Mouse (Mus musculus): ENCODE measurements around the gene Ccr7. TPM values are rescaled to one million over a fixed set of nuclear protein-coding genes. Genes with fewer than 3 reads are reported as not detected.

Gene Ccr7
- total and polyA plus RNA-seq, 2 experiments from 2014 or later = not detected

GRCm38 (mm10) chr11:99177925-99178198 lies 23.0 kb upstream of the Ccr7 start:
- no peak for DNase-seq (ENCODE audit: low spot score)
- H3K36me3 ChIP-seq (ENCODE audit: insufficient read depth, low read length) = no peaks in the 10 kb centered on the region
- no peak overlapping the region for H3K4me2 ChIP-seq (ENCODE audit: low read depth, low read length, poor library complexity, severe bottlenecking)
- TF ChIP-seq CTCF (IDR thresholded peaks at IDR 0.05) = no peak
- WGBS = 93% methylated on average over 1 of the region's 3 CpGs
- H3K27ac ChIP-seq (ENCODE audit: low read depth, low read length) = no peak overlapping the region
- no peaks in the 10 kb centered on the region for H3K4me1 ChIP-seq (ENCODE audit: insufficient read depth, low read length)
- no peaks in the 10 kb centered on the region for H3K27me3 ChIP-seq (ENCODE audit: insufficient read depth, low read length)
- no peak overlapping the region for H3K4me3 ChIP-seq (ENCODE audit: low read depth, low read length)
- no peak for ATAC-seq (ENCODE audit: low FRiP score)
- H3K9ac ChIP-seq (replicated peaks; ENCODE audit: low read length, poor library complexity, severe bottlenecking) = no peak overlapping the region
- H3K9me3 ChIP-seq (ENCODE audit: low read length) = no peaks in the 10 kb centered on the region

DNA sequence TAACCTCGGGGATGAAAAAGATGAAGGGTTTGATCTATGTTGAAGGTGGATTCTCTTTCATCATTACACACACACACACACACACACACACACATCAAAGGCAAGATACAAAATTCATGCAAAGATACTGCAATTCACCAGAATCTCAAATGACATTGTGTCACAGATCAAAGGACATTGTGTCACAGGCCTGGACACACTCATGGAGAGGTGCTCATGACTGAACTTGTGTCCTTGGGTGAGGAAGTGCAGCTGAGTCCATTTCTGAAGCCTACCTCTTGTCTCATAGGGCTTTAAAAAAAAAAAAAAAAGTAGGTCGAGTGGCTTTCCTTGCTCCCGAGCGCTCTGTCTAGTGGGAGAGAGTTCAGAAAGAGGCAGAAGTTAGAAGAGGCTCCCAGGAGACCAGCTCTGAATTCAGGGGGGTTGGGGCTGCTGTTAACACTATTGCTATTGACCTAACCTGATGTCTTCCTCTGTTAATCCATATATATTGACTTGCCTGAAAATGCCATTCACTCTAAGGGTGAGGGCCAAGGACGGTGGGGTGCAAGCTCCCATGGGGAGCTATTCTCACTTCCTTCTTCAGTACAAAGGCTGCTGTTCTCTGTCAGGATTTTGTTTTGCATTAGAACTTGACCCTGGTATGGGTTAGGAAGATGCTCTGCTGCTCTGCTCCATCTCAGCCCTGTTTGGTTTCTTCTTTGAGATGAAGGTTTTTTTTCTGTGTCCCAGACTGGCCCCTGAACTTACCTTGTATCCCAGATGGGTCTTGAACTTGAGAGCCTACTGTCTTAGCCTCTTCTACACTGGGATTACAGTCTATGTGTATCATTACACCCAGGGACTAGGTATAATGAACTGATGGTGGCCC lies 22.4 kb upstream of the Ccr7 start:
- Histone ChIP-seq H3K9ac (replicated peaks; ENCODE audit: low read length, poor library complexity, severe bottlenecking) (no peak overlapping the region), H3K4me1 (ENCODE audit: insufficient read depth, low read length) (no peaks in the 10 kb centered on the region), H3K27me3 (ENCODE audit: insufficient read depth, low read length) (no peaks in the 10 kb centered on the region), H3K4me2 (ENCODE audit: low read depth, low read length, poor library complexity, severe bottlenecking) (no peak overlapping the region), H3K4me3 (ENCODE audit: low read depth, low read length) (no peak overlapping the region), H3K36me3 (ENCODE audit: insufficient read depth, low read length) (no peaks in the 10 kb centered on the region), H3K9me3 (ENCODE audit: low read length) (no peaks in the 10 kb centered on the region), H3K27ac (ENCODE audit: low read depth, low read length) (no peak overlapping the region)
- TF ChIP-seq CTCF (IDR thresholded peaks at IDR 0.05) = no peak
- 60% methylated on average over 5 of the region's 5 CpGs for WGBS
- no peak for DNase-seq (ENCODE audit: low spot score)
- no peak for ATAC-seq (ENCODE audit: low FRiP score)

- no peak overlapping the region for H3K4me2 ChIP-seq (ENCODE audit: low read depth, low read length, poor library complexity, severe bottlenecking)
- no peak overlapping the region for H3K27ac ChIP-seq (ENCODE audit: low read depth, low read length)
- no peaks in the 10 kb centered on the region for H3K4me1 ChIP-seq (ENCODE audit: insufficient read depth, low read length)
- no peaks in the 10 kb centered on the region for H3K27me3 ChIP-seq (ENCODE audit: insufficient read depth, low read length)
- 86% methylated on average over 4 of the region's 4 CpGs for WGBS
- no peaks in the 10 kb centered on the region for H3K36me3 ChIP-seq (ENCODE audit: insufficient read depth, low read length)
- no peaks in the 10 kb centered on the region for H3K9me3 ChIP-seq (ENCODE audit: low read length)
- no peak overlapping the region for H3K4me3 ChIP-seq (ENCODE audit: low read depth, low read length)
- DNase-seq (ENCODE audit: low spot score) (no peak), ATAC-seq (ENCODE audit: low FRiP score) (no peak)
- H3K9ac ChIP-seq (replicated peaks; ENCODE audit: low read length, poor library complexity, severe bottlenecking) = no peak overlapping the region
- peak; percentile 16; the same call in 1 of the 2 replicates for TF ChIP-seq CTCF (IDR thresholded peaks at IDR 0.05)
Observed at GRCm38 (mm10) chr11:99172002-99172401, 17.1 kb upstream of the Ccr7 start.

DNA sequence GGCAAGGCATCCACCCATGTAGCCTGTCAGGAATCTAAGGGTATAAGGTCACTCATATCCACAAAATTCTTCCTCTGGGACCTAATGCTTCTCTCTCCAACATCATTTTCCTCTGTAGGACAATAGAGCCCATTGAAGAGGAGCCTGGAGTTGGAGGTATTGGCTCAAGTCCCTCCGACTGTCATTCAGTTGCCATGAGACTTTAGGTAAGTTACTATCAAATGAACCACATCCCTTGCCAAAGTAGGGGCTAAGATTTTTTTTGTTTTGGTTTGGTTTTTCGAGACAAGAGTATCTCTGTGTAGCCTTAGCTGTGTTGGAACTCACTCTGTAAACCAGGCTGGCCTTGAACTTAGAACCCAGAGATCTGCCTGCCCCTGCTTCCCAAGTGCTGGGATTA lies 16.6 kb upstream of the Ccr7 start:
- DNase-seq (ENCODE audit: low spot score) (no peak), ATAC-seq (ENCODE audit: low FRiP score) (no peak)
- Histone ChIP-seq H3K9ac (replicated peaks; ENCODE audit: low read length, poor library complexity, severe bottlenecking) (no peak overlapping the region), H3K36me3 (ENCODE audit: insufficient read depth, low read length) (no peaks in the 10 kb centered on the region), H3K4me1 (ENCODE audit: insufficient read depth, low read length) (no peaks in the 10 kb centered on the region), H3K4me3 (ENCODE audit: low read depth, low read length) (no peak overlapping the region), H3K27me3 (ENCODE audit: insufficient read depth, low read length) (no peaks in the 10 kb centered on the region), H3K27ac (ENCODE audit: low read depth, low read length) (no peak overlapping the region), H3K4me2 (ENCODE audit: low read depth, low read length, poor library complexity, severe bottlenecking) (no peak overlapping the region), H3K9me3 (ENCODE audit: low read length) (no peaks in the 10 kb centered on the region)
- TF ChIP-seq CTCF (IDR thresholded peaks at IDR 0.05) = no peak
- WGBS = 78% methylated on average over 2 of the region's 2 CpGs

GRCm38 (mm10) chr11:99170547-99171267 lies 15.8 kb upstream of the Ccr7 start:
- TF ChIP-seq CTCF (IDR thresholded peaks at IDR 0.05) = no peak
- H3K36me3 ChIP-seq (ENCODE audit: insufficient read depth, low read length) = no peaks in the 10 kb centered on the region
- WGBS = 78% methylated on average over 12 of the region's 12 CpGs

GRCm38 (mm10) chr11:99170005-99170404 lies 15.1 kb upstream of the Ccr7 start:
- no peaks in the 10 kb centered on the region for H3K9me3 ChIP-seq (ENCODE audit: low read length)
- no peak overlapping the region for H3K4me2 ChIP-seq (ENCODE audit: low read depth, low read length, poor library complexity, severe bottlenecking)
- ATAC-seq (ENCODE audit: low FRiP score) (no peak), DNase-seq (ENCODE audit: low spot score) (no peak)
- H3K4me1 ChIP-seq (ENCODE audit: insufficient read depth, low read length) = no peaks in the 10 kb centered on the region
- no peak overlapping the region for H3K4me3 ChIP-seq (ENCODE audit: low read depth, low read length)
- no peaks in the 10 kb centered on the region for H3K36me3 ChIP-seq (ENCODE audit: insufficient read depth, low read length)
- WGBS = 95% methylated on average over 6 of the region's 6 CpGs
- TF ChIP-seq CTCF (IDR thresholded peaks at IDR 0.05) = no peak
- H3K9ac ChIP-seq (replicated peaks; ENCODE audit: low read length, poor library complexity, severe bottlenecking) = no peak overlapping the region
- H3K27me3 ChIP-seq (ENCODE audit: insufficient read depth, low read length) = no peaks in the 10 kb centered on the region
- H3K27ac ChIP-seq (ENCODE audit: low read depth, low read length) = no peak overlapping the region

More at GRCm38 (mm10) chr11:99170547-99171267, 15.8 kb upstream of the Ccr7 start:
- Histone ChIP-seq H3K27ac (ENCODE audit: low read depth, low read length) (no peak overlapping the region), H3K9me3 (ENCODE audit: low read length) (no peaks in the 10 kb centered on the region), H3K4me1 (ENCODE audit: insufficient read depth, low read length) (no peaks in the 10 kb centered on the region), H3K9ac (replicated peaks; ENCODE audit: low read length, poor library complexity, severe bottlenecking) (no peak overlapping the region), H3K4me3 (ENCODE audit: low read depth, low read length) (no peak overlapping the region), H3K27me3 (ENCODE audit: insufficient read depth, low read length) (no peaks in the 10 kb centered on the region), H3K4me2 (ENCODE audit: low read depth, low read length, poor library complexity, severe bottlenecking) (no peak overlapping the region)
- ATAC-seq (ENCODE audit: low FRiP score) = no peak
- no peak for DNase-seq (ENCODE audit: low spot score)
